Mouse (Mus musculus) embryonic facial prominence, embryonic 11.5 days (tissue): ENCODE results near the gene Fgfr3. TPM values are rescaled to one million over a fixed set of nuclear protein-coding genes. Genes with fewer than 3 reads are reported as not detected.
A peak's percentile ranks its signal among the peaks of the same experiment; 100 is the strongest.

ENCODE experiments used
- ATAC-seq: fragments of 200-750 bp; cut with Nextera tagmentation; replicated peaks from 2 replicates; pipeline ENCODE4 v1.8.0; 2017; ENCODE audit warnings: low read depth; ENCODE audit not compliant: insufficient number of reproducible peaks, low FRiP score, low TSS enrichment
- DNase-seq: peaks from one replicate; pipeline ENCODE4 v3.0.0-alpha.2; 2015; ENCODE audit warnings: low spot score
- H3K27ac ChIP-seq: fragments of 300-500 bp; sonication (generic); replicated peaks from 2 replicates; pipeline ENCODE4 v1.5.1; 2014; ENCODE audit warnings: mild to moderate bottlenecking, low read depth, low read length, control low read depth
- H3K27me3 ChIP-seq: fragments of 300-500 bp; sonication (generic); 2 replicates; pipeline ENCODE4 v1.6.1; 2014; ENCODE audit warnings: mild to moderate bottlenecking, low read length, moderate library complexity, mixed read lengths; ENCODE audit not compliant: control insufficient read depth, insufficient read depth
- H3K36me3 ChIP-seq: fragments of 300-500 bp; sonication (generic); replicated peaks from 2 replicates; pipeline ENCODE4 v1.6.1; 2014; ENCODE audit warnings: low read depth, mild to moderate bottlenecking, low read length, moderate library complexity, mixed read lengths; ENCODE audit not compliant: control insufficient read depth, insufficient read depth
- H3K4me1 ChIP-seq: fragments of 300-500 bp; sonication (generic); 2 replicates; pipeline ENCODE4 v1.6.1; 2014; ENCODE audit warnings: low read length, mixed read lengths; ENCODE audit not compliant: control insufficient read depth, insufficient read depth
- H3K4me2 ChIP-seq: fragments of 300-500 bp; sonication (generic); 2 replicates; pipeline ENCODE4 v1.6.1; 2014; ENCODE audit warnings: low read depth, mild to moderate bottlenecking, control low read depth, low read length, moderate library complexity
- H3K4me3 ChIP-seq: fragments of 300-500 bp; sonication (generic); 2 replicates; pipeline ENCODE4 v1.5.1; 2014; ENCODE audit warnings: low read depth, low read length, control low read depth
- H3K9ac ChIP-seq: fragments of 300-500 bp; sonication (generic); replicated peaks from 2 replicates; pipeline ENCODE4 v1.6.1; 2014; ENCODE audit warnings: mild to moderate bottlenecking, control low read depth, low read length
- H3K9me3 ChIP-seq: fragments of 300-500 bp; sonication (generic); replicated peaks from 2 replicates; pipeline ENCODE4 v1.6.1; 2016; ENCODE audit warnings: mild to moderate bottlenecking, low read length, inconsistent platforms, mixed read lengths; ENCODE audit not compliant: control insufficient read depth
- WGBS: fragments of 180-500 bp; shearing (Covaris S2); extraction: QIAGEN DNeasy Blood & Tissue Kit; methylation state at CpG from one replicate; pipeline ENCODE4 v1.1.7; 2014; 5-methylcytosine and 5-hydroxymethylcytosine counted together
- polyA plus RNA-seq: library from polyadenylated mRNA; unstranded; fragments of >200 nt; fragmentation: Nextera tagmentation; extraction: Ambion mirVana; gene quantifications from 2 replicates; pipeline ENCODE4 v1.2.1, GENCODE M21; 2014

Fgfr3 gene
- polyA plus RNA-seq, 1 experiment from 2014 or later: 7.6 TPM

DNA sequence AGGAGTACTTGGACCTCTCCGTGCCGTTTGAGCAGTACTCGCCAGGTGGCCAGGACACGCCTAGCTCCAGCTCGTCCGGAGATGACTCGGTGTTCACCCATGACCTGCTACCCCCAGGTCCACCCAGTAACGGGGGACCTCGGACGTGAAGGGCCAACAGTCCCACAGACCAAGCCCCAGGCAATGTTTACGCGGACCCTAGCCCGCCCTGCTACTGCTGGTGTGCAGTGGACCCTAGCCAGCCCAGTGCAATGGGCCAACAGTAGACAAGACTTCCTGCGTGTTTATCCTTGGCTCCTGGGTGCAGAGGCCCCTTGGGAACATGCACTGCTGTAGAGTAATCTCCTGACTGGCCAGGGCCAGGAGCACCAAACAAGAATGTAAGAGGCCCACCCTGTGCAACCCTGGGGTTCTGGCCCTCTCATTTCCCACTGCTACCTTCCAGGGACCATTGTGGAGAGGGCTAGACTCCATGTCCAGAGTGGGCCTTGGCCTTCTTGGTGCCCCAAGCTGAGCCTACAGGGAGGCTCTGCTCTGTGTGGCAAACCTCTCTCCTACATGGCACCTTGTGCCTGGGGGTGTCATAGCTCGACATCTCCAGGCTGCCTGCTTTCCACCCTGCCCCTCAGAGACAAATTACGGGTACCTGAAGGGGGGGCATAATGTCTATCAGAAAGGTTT, 14.1 kb downstream of the Fgfr3 start:
- H3K27me3 ChIP-seq: no peaks in the 10 kb centered on the region
- H3K9ac ChIP-seq: no peak overlapping the region
- no peak overlapping the region for H3K27ac ChIP-seq
- H3K36me3 ChIP-seq: no peaks in the 10 kb centered on the region
- no peaks in the 10 kb centered on the region for H3K4me1 ChIP-seq
- WGBS: 87% methylated on average over 16 of the region's 16 CpGs
- ATAC-seq: no peak
- H3K9me3 ChIP-seq: no peaks in the 10 kb centered on the region
- no peak for DNase-seq
- H3K4me2 ChIP-seq: no peak overlapping the region
- no peak overlapping the region for H3K4me3 ChIP-seq

- no peaks in the 10 kb centered on the region for H3K4me1 ChIP-seq
- 83% methylated on average over 9 of the region's 9 CpGs for WGBS
- no peak overlapping the region for H3K4me2 ChIP-seq
- no peaks in the 10 kb centered on the region for H3K9me3 ChIP-seq
- no peak overlapping the region for H3K9ac ChIP-seq
- H3K4me3 ChIP-seq: no peak overlapping the region
- no peak overlapping the region for H3K27ac ChIP-seq
- no peaks in the 10 kb centered on the region for H3K36me3 ChIP-seq
- DNase-seq: no peak
- H3K27me3 ChIP-seq: no peaks in the 10 kb centered on the region
- ATAC-seq: no peak
These were observed 14.8 kb downstream of the Fgfr3 start for GRCm38 (mm10) chr5:33736230-33736629.

GRCm38 (mm10) chr5:33737903-33738321, 16.4 kb downstream of the Fgfr3 start:
- Histone ChIP-seq H3K4me3 (no peak overlapping the region), H3K9me3 (no peaks in the 10 kb centered on the region), H3K27me3 (no peaks in the 10 kb centered on the region), H3K4me1 (no peaks in the 10 kb centered on the region), H3K9ac (no peak overlapping the region), H3K4me2 (no peak overlapping the region), H3K36me3 (peaks cover 3% of the 10 kb centered on the region; the same call in 1 of the 2 replicates), H3K27ac (no peak overlapping the region)
- peak; percentile 79 for DNase-seq
- 27% methylated on average over 7 of the region's 7 CpGs for WGBS
- peak; percentile 58; the same call in 1 of the 2 replicates for ATAC-seq

DNA sequence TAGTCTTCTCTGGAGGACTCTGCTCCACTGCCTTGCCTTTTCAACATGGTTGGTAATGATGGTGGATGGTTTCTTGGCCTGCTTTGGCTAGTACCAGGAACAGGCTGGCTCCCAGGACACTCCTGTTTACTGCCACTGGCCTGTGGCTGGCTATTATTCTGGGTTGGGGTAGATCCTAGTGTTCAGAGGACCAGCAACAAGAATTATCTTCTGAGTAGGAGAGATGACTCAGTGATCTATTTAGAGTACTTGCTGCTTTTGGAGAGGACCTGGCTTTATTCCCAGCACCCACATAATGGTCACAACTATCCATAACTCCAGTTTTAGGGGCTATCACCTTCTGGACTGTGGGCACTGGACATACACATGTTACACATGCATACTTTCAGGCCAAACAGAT, 16.9 kb downstream of the Fgfr3 start:
- Histone ChIP-seq H3K9me3 (no peaks in the 10 kb centered on the region), H3K4me1 (no peaks in the 10 kb centered on the region), H3K27ac (no peak overlapping the region), H3K4me2 (no peak overlapping the region), H3K4me3 (no peak overlapping the region), H3K36me3 (peaks cover 3% of the 10 kb centered on the region; the same call in 1 of the 2 replicates), H3K27me3 (no peaks in the 10 kb centered on the region), H3K9ac (no peak overlapping the region)
- ATAC-seq (0 out of 2 replicates have a peak, but pooled peaks have one; percentile 21), DNase-seq (no peak)

DNA sequence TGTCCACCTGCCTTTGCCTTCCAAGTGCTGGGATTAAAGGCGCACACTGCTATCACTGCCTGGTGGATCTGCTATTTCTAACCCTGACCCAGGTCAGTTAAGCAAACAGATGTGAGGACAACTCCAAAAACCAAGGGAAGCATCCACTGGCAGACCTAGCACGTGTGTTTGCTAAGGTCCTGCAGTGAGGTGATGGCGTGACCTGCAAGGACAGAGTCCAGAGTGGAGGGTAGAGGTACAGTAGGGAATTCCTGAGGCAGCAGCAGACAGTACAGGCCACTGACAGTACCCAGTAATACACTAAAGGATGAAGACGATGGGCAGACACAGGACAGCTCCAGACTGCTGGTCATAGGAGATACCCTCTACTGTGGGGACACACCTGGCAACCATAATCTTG, 19.1 kb downstream of the Fgfr3 start:
- Histone ChIP-seq H3K4me3 (no peak overlapping the region), H3K27ac (no peak overlapping the region), H3K27me3 (no peaks in the 10 kb centered on the region), H3K9ac (no peak overlapping the region), H3K4me2 (no peak overlapping the region), H3K36me3 (peaks cover 5% of the 10 kb centered on the region; the same call in 1 of the 2 replicates), H3K4me1 (no peaks in the 10 kb centered on the region), H3K9me3 (no peaks in the 10 kb centered on the region)
- DNase-seq: no peak
- 89% methylated on average over 4 of the region's 4 CpGs for WGBS
- no peak for ATAC-seq

GRCm38 (mm10) chr5:33743481-33743880, 22.0 kb downstream of the Fgfr3 start:
- DNase-seq (no peak), ATAC-seq (no peak)
- no peak overlapping the region for H3K4me2 ChIP-seq
- H3K9me3 ChIP-seq: no peaks in the 10 kb centered on the region
- 94% methylated on average over 8 of the region's 8 CpGs for WGBS
- no peaks in the 10 kb centered on the region for H3K27me3 ChIP-seq
- H3K4me1 ChIP-seq: no peaks in the 10 kb centered on the region
- H3K9ac ChIP-seq: no peak overlapping the region
- peaks cover 8% of the 10 kb centered on the region; the same call in 1 of the 2 replicates for H3K36me3 ChIP-seq
- no peak overlapping the region for H3K27ac ChIP-seq
- H3K4me3 ChIP-seq: no peak overlapping the region

DNA sequence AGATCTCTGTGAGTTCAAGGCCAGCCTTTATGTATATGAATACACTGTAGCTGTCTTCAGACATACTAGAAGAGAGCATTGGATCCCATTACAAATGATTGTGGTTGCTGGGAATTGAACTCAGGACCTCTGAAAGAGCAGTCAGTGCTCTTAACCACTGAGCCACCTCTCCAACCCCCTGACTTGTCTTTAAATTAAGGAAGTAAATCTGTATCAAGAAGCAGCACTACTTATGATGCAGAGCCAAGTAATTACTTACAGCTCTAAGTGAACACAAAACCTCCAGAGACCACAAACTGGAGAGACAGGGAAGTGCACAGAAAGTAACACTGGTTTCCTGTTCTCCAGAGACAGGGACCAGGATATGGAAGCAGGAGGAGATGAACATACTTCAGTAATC, 55.7 kb downstream of the Fgfr3 start:
- H3K9me3 ChIP-seq: no peaks in the 10 kb centered on the region
- no peak overlapping the region for H3K27ac ChIP-seq
- H3K4me3 ChIP-seq: no peak overlapping the region
- no peak overlapping the region for H3K4me2 ChIP-seq
- no peaks in the 10 kb centered on the region for H3K27me3 ChIP-seq
- no peaks in the 10 kb centered on the region for H3K4me1 ChIP-seq
- H3K36me3 ChIP-seq: peaks cover 5% of the 10 kb centered on the region
- no peak overlapping the region for H3K9ac ChIP-seq
- no peak for ATAC-seq
- DNase-seq: no peak

DNA sequence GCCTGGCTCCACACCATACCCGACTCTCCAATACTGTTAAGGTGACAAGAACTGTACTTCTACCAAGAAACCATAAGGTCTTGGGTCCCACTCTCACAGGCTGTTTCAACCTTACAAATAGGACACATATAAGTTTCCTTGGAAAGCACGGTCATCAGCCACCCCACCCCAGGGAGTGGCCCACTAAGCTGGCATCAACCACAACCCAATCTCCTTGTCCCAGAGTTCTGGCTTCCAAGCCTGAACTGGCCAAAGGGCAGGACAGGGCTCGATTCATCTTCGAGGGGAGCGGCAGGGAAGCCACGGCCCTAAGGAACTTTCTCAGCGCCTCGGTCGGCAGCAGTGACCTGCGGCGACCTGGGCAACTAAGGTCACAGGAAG, 60.5 kb downstream of the Fgfr3 start:
- Histone ChIP-seq H3K27me3 (no peaks in the 10 kb centered on the region), H3K4me1 (no peaks in the 10 kb centered on the region), H3K27ac (peak overlapping the region; percentile 75; the same call in 1 of the 2 replicates), H3K4me2 (peak overlapping the region; percentile 87), H3K4me3 (peak overlapping the region; percentile 86), H3K9ac (peak overlapping the region; percentile 89), H3K36me3 (peaks cover 5% of the 10 kb centered on the region), H3K9me3 (no peaks in the 10 kb centered on the region)
- WGBS: 5% methylated on average over 11 of the region's 11 CpGs
- ATAC-seq: no peak; the same call in 1 of the 2 replicates
- DNase-seq: peak; percentile 2
